Mouse (Mus musculus): ENCODE results near the gene Olfr1245. TPM values are rescaled to one million over a fixed set of nuclear protein-coding genes. Genes with fewer than 3 reads are reported as not detected.

The Olfr1245 gene
- total RNA-seq (2023): not detected in 4 replicates

DNA sequence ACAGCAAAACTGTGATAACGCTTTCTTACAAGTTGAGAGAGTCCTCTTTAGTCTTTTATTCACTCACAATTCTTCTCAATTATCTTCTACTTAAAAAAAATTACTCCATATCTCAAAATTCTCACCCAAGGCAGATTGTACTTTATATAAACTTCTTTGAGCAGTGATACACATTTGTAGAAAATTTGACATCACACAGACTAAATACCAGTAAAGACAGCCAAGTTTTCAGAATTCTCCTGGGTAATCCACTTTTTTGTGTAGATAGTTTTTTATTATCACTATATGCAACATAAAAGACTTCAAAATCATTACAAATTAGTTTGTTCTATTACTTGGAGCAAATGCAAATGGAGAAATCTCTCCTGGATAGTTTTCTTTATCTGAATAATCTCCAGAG lies at the start of gene Olfr1245:
Gene Olfr1245 (minus strand): TSS at position 101 of the 400 bp plus-strand sequence.

DNA sequence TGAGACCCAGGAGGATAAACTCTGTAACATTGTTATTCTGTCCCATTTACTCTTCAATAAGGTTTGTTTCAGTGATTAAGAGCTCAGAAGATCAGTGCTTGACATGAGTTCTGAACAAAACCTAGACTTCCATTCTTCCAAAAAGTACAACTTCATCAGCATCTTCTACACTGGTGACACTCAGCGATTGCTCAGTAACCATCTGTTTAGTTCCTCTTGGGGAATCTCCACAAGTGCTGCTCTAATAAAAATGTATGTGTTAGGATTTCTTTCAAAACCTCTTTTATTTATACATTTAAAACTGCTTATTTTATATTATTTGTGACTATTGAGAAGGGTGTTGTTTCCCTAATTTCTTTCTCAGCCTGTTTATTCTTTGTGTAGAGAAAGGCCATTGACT lies 39.9 kb upstream of the Olfr1245 start, which contains the start of gene Olfr1248:
Gene Olfr1248 (minus strand): TSS at position 101 of the 400 bp plus-strand sequence.

DNA sequence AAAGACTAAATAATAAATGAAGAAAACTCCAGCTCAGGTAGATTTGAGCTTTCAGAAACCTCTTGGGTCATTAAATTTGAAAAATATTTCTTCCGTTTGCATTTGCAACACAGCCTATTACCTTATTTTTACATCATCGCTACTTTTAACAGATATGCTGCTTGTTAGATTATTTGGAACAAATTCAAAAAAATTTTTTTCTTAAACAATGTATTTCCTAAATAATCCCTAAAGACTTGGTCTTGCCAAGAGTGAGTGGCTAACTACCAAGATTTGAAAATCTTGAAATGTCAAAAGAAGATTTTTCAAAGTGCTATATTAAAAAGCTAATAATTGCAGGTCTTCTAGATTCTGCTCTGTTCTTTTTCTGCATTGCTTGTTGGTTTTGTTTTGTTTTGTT lies 35.8 kb upstream of the Olfr1245 start, which contains the start of gene Olfr1247:
Gene Olfr1247 (minus strand): TSS at position 101 of the 400 bp plus-strand sequence.

DNA sequence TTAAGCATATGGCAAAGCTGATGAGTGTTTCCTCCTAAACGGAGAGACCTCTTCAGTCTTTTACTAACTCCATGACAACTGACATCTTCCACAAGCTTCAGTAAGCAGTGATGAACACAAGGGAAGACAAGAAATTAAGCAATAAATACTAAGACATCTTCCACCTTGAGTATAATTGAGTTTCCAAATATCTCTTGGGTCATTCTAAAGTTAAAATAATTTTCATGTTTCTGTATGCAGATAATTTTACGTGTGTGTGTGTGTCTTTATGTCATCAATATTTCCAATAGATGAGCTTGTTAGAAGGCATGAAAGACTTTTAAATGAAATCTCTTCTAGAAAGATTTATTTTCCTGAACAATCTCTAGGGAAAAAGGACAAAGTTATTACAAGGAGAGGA lies 14.8 kb upstream of the Olfr1245 start, which contains the start of gene Olfr1246:
Gene Olfr1246 (minus strand): TSS at position 101 of the 400 bp plus-strand sequence.

DNA sequence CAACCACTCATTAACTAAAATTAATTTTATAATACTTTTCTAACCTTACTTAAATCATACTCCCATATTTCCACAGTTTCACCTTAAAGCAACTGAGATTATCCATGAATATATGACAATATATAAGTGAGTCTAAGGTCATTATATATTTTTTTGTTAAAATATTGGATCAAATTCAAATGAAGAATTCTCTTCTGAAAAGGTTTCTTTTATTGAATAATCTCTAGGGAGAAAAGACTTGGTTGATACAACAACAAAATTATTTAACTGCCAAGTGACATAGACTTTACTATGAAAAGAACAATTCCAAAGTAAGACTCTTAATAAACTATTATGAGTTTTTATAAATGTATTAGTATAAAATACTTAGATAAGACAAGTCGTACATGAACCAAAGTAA lies 46.9 kb downstream of the Olfr1245 start, which contains the start of gene Olfr1243:
Gene Olfr1243 (minus strand): TSS at position 101 of the 400 bp plus-strand sequence.

Other genes with a start within 250 kb of the Olfr1245 start
- gene Olfr1232, start 248.8 kb downstream of the Olfr1245 start, total RNA-seq (2023): not detected in 4 replicates
- not detected in 4 replicates for gene Olfr1233, start 236.0 kb downstream of the Olfr1245 start, total RNA-seq (2023)
- not detected in 4 replicates for gene Olfr1234, start 213.6 kb downstream of the Olfr1245 start, total RNA-seq (2023)
- gene Olfr1238, start 168.8 kb downstream of the Olfr1245 start, total RNA-seq (2023): not detected in 4 replicates
- not detected in 4 replicates for gene Olfr1239, start 158.0 kb downstream of the Olfr1245 start, total RNA-seq (2023)
- gene Olfr1240, start 135.4 kb downstream of the Olfr1245 start, total RNA-seq (2023): not detected in 4 replicates
- gene Olfr1241, start 91.3 kb downstream of the Olfr1245 start, total RNA-seq (2023): not detected in 4 replicates
- gene Olfr1242, start 80.1 kb downstream of the Olfr1245 start, total RNA-seq (2023): not detected in 4 replicates
- not detected in 4 replicates for gene Olfr1243, start 47.0 kb downstream of the Olfr1245 start, total RNA-seq (2023)
- gene Olfr1246, start 14.7 kb upstream of the Olfr1245 start, total RNA-seq (2023): not detected in 4 replicates
- gene Olfr1247, start 35.7 kb upstream of the Olfr1245 start, total RNA-seq (2023): 0.14 to 0.15 TPM (median 0.15 TPM) in 3 of 4 replicates, not detected in the other
- not detected in 4 replicates for gene Olfr1248, start 39.8 kb upstream of the Olfr1245 start, total RNA-seq (2023)
- gene Olfr1249, start 56.5 kb upstream of the Olfr1245 start, total RNA-seq (2023): not detected in 4 replicates
- not detected in 4 replicates for gene Olfr1250, start 83.0 kb upstream of the Olfr1245 start, total RNA-seq (2023)
- not detected in 4 replicates for gene Olfr1251, start 93.5 kb upstream of the Olfr1245 start, total RNA-seq (2023)
- not detected in 4 replicates for gene Olfr1252, start 146.6 kb upstream of the Olfr1245 start, total RNA-seq (2023)
- not detected in 4 replicates for gene Olfr1253, start 178.6 kb upstream of the Olfr1245 start, total RNA-seq (2023)
- gene Olfr1254, start 215.2 kb upstream of the Olfr1245 start, total RNA-seq (2023): not detected in 4 replicates
- not detected in 4 replicates for gene Olfr1255, start 233.6 kb upstream of the Olfr1245 start, total RNA-seq (2023)

Data from B cell, adult 62 days (primary cell).